Mouse (Mus musculus) T-cell, adult 2 months (primary cell): Measurements from ENCODE around the gene Heatr4.
"Not testable (repeated sequence)": the region's sequence is repeated elsewhere in the genome, so short reads cannot be mapped to it uniquely, and the experiment has no call there.

Source experiments
- DNase-seq: peaks from one replicate; pipeline ENCODE4 v3.0.0; 2022; ENCODE audit warnings: low spot score

Gene Heatr4

DNA sequence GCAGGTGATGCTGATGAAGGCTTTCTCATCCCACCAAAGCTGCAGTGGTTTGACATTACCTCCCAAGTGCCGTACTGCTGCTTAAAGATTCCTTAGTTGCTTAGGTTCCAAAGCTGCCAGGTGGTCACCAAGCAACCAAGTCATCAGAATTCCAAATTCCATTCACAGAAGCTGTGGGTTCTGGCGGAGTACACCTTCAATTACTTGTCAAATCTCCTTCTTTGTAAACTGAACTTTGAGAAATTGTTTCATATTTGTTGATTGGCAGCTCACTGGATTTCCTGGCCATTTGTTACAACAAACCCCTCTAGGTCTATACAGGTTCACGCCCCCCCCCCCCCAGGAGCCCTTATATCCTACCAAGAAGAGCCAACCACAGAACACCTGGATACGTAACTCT, at the start of gene Heatr4:
Gene Heatr4, minus strand, starts transcription at position 101 of the 400 bp plus-strand sequence.
- no peak for DNase-seq

DNA sequence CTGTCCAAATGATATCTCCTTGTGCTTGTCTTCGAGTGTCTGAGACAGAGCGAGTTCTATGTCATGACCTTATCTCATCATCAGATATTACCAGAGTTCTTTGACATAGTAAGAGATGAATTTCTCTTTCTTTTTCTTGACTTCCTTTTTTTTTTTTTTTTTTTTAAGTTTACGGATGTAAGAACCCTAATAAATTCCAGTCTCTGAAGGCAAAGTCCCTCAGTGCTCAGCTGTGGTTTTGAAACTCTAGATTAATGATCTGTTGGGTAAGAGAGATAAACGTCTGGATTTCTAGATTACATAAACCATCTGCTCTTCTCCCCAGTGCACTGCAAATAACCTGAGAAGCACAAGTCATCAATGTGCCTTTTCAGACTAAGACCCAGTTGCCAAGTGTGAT, 49.5 kb upstream of the Heatr4 start:
- DNase-seq: no peak

DNA sequence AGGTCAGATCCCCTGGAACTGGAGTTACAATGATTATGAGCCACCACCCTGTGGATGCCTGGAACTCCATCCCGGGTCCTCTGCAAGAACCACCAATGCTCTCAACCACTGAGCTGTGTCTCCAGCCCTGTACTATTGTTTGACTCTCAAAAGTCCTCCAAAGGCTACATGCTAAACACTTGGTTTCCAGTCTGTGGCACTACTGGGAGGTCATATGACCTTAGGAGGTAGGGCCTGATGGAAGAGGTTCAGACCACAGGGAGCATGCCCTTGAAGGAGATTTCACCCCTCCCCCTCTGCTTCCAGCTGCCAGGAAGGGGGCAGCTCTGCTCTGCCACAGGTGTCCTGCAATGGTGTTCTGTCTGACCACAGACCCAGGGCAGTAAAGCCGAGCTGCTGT, 48.6 kb upstream of the Heatr4 start:
- not testable (repeated sequence) for DNase-seq

DNA sequence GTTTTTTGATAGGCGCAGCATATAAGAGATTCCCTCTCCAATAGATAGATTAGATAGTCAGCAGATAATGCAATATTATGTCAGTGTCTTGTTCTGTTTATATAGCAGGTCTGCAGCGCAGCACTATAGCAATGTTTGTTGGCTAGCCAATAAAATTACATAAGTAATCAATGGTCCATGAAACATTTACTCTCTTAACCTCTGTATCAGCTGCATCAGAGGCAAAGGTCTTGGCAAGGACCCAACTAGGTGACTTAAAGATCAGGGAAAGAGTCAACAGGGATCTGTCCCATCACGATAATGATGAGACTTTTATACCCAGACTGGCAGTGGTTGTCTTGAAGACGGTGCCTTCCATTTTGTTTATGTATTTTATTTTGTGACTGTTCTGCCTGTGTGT, 48.2 kb upstream of the Heatr4 start:
- no peak for DNase-seq

DNA sequence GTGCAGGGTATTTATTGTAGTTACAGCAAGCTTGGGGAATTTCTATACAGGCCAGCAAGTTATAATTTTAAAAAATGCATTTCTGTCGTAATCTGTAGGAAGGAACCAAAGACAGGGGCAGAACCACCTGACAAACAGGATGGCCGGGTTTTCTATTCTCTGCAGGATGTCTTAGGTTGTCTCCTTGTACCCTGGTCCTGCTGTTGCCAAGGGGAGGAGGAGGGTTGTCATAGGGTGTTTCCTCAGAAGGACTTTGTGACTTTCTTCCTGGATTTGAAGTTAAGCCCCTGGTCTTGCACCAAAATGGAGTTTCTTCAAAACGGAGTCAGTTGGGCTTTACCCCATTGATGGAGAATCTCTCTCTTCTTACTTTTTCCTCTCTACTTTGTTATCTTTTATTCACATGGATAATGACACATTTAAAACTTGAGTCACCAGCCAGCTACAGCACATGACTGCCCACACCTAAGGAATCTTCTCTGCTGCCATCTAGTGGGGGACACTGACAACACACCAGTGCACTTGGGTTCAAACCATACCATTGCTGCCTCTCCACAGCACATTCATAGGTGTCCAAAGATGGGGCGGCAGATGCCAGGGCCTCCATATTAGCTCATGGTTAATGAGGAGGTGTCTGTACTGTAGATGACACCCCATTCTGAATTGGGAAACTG, 46.1 kb upstream of the Heatr4 start:
- peak; percentile 75 for DNase-seq

DNA sequence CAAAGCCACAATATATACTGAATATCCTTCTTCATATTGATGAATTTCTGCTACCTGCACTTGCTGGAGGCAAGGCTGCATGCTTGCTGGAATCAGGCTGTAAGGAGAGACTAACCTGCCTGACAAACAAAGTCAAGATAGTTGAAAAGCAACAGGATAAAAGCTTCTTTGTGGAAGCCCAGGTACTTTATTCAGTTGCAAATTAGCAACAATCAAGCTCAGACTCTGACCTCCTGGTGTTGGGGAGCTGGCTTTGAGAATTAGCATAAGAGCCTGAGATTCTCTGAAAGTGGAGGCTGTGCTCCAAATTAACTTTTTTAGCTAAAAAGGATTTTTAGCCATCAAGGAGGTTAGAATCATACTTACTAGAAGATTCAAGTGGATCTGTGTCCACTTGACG, 44.4 kb upstream of the Heatr4 start:
- DNase-seq: not testable (repeated sequence)

DNA sequence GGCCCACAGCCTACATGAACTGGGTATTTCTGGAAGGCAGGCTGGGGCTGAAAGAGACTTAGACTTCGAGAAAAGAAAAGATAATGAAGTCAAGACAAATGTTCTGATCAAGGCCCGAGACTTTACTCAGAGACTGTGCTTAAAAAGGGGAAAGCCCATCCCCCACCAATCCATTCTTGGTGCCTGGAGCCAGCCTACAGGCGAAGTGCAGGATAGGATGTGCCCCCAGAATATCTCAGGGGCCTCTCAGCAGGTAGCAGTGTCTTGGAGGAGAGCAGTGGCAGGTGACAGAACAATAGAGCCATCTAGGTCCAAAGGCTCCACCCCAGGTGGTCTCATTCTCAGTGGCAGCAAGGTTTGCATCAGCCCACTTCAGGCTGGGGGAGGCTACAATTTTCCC, 43.7 kb upstream of the Heatr4 start:
- DNase-seq: not testable (repeated sequence)

DNA sequence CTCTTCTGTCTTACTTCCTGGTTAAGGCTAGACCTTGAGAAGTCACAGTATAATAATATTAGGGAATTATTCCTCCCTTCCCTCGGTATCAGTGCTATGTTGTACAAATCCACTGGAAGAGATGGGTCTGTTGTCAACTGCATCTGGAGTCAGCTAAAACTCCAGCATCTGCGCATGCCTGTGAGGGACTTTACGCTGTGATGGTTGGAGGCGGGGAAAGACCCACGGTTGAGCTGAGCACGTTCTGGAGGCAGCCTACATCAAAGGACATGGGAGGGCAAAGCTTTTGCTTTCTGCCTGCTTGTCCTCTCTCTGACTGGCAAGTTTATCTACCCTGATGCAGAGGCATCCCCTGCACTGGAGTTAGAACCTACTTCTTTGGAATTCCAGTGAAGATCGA, 41.2 kb upstream of the Heatr4 start:
- no peak for DNase-seq

DNA sequence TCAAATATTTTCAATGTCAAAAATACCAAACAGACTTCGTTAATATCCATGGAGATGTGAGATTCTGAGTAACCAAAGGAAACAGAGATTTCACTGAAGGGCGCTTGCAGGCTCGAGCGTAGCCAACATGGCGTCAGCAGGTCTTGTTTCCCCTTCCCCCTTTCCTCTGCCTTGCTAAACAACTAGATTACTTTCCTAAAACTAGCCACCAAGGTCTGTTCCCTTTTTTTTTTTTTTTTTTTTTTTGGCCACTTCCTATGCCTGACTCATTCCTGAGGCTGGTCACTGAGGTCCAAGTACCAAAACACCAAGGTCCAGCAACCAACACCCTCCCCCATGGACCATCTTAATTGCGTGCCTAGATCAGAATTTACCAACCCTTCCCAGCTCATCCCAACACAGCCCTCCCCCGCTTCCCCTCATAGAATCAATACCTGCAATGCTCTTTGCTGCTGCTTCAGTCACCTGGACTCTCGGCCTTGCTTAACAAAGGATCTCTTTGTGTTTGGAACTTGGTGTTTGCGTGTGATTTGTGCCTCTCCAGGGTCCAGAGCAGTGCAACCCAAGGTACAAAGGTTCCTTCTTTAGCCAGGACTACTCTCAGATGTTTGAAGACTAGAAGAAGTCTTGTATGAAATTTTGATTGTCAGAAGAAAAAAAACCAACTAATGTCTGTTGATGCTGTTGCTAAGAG, 38.5 kb upstream of the Heatr4 start:
- DNase-seq: no peak

DNA sequence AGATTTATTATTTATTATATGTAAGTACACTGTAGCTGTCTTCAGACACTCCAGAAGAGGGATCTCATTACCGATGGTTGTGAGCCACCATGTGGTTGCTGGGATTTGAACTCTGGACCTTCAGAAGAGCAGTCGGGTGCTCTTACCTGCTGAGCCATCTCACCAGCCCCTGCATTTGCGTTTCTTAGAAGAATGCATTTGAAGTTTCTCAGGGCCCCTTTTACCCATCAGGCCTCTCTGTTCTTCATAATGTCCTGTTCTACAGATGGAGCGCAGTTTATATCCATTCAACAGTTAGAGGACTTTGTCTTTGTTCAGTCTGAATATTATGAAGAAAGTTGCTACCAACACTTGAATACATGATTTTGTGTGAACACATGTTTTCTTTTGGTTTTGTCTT, 37.6 kb upstream of the Heatr4 start:
- DNase-seq: not testable (repeated sequence)

DNA sequence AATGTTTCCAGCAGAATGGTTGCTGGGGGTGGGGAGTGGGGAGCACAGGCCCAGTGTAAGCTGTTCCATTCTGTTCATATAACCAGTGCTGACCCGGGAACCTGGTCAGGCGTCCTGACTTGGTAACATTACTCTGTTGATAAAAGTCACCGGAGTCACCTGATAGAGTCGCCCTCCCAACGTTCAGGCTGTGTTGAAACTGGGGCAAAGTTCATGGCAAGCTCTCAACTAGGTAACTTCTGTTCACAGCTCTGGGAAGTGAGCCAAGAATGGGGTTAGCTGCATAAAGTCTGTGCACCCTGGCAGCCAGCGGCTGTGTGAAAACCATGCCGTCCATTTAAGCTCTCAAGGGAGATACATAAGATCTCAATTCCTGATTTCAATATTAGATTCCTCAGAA, 35.9 kb upstream of the Heatr4 start:
- DNase-seq: not testable (repeated sequence)

DNA sequence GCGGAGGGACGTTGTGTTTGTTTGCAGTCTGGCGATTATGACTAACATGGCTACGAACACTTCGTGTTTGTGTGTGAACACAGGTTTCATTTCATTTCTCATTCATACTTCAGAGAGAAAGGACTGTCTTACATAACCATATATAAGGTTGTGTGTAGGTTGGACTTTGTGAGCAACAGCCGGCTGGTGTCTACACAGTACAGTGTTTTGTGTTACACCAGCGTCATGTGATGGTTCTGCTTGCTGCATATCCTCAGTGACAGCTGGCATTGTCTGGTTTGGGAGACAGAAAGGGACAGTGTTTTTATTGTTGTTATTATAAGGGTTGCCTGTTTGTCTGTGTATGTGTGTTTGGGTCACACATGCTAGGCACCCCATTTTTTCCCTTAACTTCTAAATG, 29.0 kb upstream of the Heatr4 start:
- DNase-seq: no peak

DNA sequence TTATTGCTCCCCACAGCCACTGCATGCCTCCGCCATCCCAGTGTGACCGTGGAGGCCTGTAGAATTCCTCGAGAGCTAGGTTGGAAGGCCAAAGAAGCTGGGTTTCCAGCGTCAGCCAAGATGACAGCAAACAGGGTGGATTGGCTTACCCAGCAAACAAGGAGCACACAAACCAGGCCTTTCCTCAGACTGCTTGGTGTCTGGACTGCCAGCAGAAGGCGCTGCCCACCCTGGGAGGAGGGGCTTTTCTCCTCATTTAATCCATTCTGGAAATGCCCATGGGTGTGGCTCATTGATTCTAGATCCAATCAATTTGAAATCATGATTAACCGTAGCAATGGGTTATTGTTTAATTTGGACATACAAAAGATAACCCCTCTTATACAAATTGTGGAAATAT, 28.5 kb upstream of the Heatr4 start:
- DNase-seq: no peak

DNA sequence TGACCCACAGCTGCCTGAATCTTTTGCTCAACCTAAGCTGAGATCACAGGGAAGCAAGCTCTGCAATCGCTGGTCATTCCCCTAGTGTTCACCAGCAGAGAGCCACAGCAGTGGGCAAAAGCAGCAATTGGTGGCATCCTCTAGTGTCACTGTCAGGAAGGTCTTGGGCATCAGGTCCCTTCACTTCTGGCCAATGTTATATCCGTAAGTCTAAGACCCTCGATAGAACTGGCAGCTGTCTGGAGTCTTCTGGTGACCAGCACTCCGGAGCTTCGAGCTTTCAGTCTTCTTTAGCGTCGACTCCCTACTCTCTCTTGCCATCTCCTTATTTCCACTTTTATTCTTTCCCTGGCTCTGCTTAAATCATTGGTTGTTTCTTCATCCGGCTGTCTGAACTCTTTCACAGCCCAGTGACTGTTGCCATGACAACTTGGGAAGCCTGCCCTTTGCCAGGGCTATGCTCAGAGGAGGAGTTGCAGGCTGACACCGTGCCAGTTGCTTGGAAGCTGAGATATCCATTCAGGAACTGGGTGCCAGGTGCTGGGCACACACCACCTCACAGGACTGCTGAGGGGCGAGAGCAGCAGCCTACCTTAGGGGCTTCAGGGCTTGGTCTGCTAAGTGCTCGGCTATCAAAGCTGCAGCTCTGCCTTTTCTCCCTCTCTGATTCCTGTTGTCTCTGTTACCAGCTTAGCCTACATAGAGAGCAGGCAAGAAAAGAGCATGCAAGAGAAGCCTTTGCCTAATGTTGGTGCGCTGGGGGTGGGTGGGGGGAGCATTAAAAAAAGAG, 26.8 kb upstream of the Heatr4 start:
- DNase-seq: no peak

DNA sequence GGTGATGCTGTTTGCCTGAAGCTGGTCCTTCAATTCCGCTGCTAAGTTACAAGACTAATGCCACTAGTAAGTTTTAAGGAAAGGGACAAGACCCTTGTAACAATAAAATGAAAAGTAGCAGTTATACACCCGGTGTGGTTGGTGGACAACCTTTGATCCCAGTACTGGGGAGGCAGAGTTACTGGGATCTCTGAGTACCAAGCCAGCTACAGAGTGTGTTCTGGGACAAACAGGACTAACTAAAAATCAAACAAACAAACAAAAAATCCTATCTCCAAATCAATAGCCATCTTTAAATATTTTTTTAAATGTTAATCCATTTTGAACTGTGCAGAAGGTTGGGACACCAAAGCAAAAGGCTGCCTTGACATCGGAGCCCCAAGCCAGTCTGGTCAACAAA, 25.5 kb upstream of the Heatr4 start:
- no peak for DNase-seq

DNA sequence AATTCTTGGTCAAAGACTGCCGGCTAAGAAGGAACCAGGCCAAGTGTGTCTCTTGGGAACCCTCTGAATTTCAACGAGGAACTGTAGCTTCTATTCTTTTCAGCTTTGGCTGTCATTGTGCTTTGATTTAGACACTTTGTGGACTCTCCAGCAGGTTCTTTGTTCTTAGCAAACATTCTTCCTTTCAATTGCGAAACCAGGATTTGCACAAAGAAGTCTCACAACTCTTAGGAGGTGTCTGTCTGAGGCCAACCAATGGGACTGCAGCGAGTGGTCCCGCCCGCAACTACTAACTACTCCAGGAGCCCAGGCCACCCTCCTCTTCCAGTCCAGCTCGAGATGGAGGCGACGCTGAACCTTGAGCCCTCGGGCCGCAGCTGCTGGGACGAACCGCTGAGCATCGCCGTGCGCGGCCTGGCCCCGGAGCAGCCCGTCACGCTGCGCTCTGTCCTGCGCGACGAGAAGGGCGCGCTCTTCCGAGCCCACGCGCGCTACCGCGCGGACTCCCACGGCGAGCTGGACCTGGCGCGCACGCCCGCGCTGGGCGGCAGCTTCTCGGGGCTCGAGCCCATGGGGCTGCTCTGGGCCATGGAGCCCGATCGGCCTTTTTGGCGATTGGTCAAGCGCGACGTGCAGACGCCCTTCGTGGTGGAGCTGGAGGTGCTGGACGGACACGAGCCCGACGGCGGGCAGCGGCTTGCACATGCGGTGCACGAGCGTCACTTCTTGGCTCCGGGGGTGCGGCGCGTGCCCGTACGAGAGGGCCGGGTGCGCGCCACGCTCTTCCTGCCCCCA, 24.7 kb upstream of the Heatr4 start, which contains the start of gene Acot1:
Gene Acot1, plus strand, starts transcription at position 320 of the 795 bp plus-strand sequence.
- DNase-seq: not testable (repeated sequence)

DNA sequence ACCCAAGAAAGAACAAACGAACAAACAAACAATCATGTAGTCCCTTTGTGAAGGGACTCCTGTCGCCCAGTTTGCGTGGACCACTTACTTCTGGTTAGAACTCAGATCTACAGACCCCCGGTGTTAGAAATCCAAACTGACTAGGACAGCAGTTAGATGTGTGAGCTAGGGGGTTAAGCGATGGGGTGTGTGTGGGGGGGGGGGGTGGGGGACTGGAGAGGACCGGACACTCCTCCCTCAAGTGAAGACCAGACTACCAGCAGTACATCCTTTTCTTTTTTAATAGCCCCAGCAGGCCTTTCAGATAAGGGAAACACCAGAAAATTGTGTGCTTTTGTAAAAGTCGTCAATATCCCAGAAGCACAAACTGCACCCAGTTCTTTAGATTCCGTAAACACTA, 24.1 kb upstream of the Heatr4 start:
- no peak for DNase-seq

DNA sequence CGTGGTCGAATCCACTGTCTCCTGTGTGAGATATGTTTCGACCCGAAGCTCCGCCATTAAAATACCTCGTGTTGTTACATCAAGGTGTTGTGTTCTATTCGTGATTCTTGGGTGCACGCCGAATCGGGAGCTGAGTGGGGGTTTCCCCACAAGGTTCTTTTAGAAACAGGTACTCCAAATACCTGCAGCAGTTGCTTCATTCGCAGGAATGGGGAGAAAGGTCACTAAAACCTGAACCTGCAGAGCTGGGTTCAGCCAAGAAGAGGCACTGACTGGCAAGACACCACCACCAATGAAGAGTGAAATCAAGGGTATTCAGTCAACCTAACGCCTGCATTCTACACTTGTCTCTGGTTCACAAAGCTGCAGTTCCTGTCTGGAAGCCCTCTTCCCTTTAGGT, 23.6 kb upstream of the Heatr4 start:
- DNase-seq: no peak

DNA sequence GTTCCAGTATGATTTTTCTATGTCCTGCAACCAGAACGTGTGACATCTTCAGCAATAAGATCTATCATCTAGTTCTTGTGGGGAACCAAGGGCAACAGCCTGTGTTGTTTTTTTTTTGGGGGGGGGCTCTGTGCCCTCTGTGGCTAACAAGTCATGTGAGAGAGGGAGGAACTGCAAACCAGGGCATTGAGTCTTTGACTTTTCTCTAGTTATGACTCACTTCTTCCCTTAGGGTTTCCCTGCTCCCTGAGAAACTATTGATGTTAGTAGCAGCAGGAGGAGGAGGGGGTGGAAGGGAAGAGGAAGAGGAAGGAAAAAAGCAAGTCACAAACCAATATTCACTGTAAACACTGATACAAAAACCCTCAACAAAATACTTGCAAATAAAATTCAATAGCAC, 19.2 kb upstream of the Heatr4 start:
- no peak for DNase-seq

DNA sequence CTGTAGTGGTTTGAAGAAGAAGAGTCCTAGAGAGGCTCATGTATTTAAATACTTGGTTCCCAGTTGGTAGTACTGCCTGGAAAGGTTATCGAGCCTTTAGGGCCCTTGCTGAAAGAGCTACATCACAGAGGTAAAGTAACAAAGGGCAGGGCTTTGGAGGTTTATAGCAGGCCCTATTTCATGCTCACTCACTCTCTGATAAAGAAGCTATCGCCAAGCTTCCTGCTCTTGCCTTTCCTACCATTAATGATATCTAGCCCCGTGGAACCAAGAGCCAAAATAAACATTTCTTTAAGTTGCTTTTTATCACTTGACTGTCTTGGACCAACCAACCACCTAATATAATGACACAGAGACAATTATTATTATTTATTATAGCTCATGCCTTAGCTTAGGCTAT, 15.8 kb upstream of the Heatr4 start:
- DNase-seq: no peak

DNA sequence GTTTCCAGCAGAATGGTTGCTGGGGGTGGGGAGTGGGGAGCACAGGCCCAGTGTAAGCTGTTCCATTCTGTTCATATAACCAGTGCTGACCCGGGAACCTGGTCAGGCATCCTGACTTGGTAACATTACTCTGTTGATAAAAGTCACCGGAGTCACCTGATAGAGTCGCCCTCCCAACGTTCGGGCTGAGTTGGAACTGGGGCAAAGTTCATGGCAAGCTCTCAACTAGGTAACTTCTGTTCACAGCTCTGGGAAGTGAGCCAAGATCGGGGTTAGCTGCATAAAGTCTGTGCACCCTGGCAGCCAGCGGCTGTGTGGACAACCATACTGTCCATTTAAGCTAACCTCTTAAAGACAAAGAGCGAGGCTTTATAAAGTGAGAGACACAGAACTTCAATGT, 14.6 kb upstream of the Heatr4 start:
- not testable (repeated sequence) for DNase-seq
